Mouse (Mus musculus): Measurements from ENCODE around the gene Med12. TPM values are rescaled to one million over a fixed set of nuclear protein-coding genes. Genes with fewer than 3 reads are reported as not detected.

Gene Med12
- total and polyA plus RNA-seq, 3 experiments, result 20.9 to 68.0 TPM; not detected in 1

- H3K79me2 ChIP-seq (ENCODE audit: control insufficient read depth, insufficient read depth, low read length, poor library complexity), result no peaks in the 10 kb centered on the region
- no peak overlapping the region for H3K27ac ChIP-seq (ENCODE audit: control insufficient read depth, low read depth, low read length)
- H3K36me3 ChIP-seq (ENCODE audit: control insufficient read depth in 1 of 2, insufficient read depth in 2 of 2, low read length in 2 of 2), result no peaks in the 10 kb centered on the region
- H3K9ac ChIP-seq (ENCODE audit: control insufficient read depth, low read depth, low read length, poor library complexity, severe bottlenecking), result no peak overlapping the region
- DNase-seq (ENCODE audit: low read depth, low spot score), result no peak
- H3K4me3 ChIP-seq (ENCODE audit: control insufficient read depth in 1 of 2, insufficient read depth in 1 of 2, low read depth in 2 of 2, low read length in 2 of 2), result no peak overlapping the region
- H3K27me3 ChIP-seq (ENCODE audit: control insufficient read depth in 1 of 2, insufficient read depth in 2 of 2, low read length in 2 of 2), result no peaks in the 10 kb centered on the region
- H3K4me1 ChIP-seq (ENCODE audit: control insufficient read depth in 1 of 2, insufficient read depth in 2 of 2, low read length in 2 of 2), result no peaks in the 10 kb centered on the region
- H3K9me3 ChIP-seq (replicated peaks; ENCODE audit: insufficient read depth, low read length), result no peaks in the 10 kb centered on the region
- TF ChIP-seq ETS1 (IDR thresholded peaks at IDR 0.05; ENCODE audit: low read depth, low read length) (no peak), MAFK (IDR thresholded peaks at IDR 0.05; ENCODE audit: borderline replicate concordance, low read depth, low read length) (no peak), ZKSCAN1 (IDR thresholded peaks at IDR 0.05; ENCODE audit: low read depth, low read length) (no peak), ZNF384 (IDR thresholded peaks at IDR 0.05; ENCODE audit: low read depth, low read length) (no peak), GABPA (IDR thresholded peaks at IDR 0.05; ENCODE audit: low read depth, low read length) (no peak), CHD2 (IDR thresholded peaks at IDR 0.05; ENCODE audit: low read length) (no peak), E2F4 (IDR thresholded peaks at IDR 0.05; ENCODE audit: borderline replicate concordance, low read depth, low read length) (no peak), USF1 (IDR thresholded peaks at IDR 0.05; ENCODE audit: low read depth, low read length) (no peak), ZC3H11A (IDR thresholded peaks at IDR 0.05; ENCODE audit: low read depth, low read length) (no peak), KAT2A (conservative IDR thresholded peaks at IDR 0.05; ENCODE audit: low read depth, low read length) (no peak), GATA1 (IDR thresholded peaks at IDR 0.05; ENCODE audit: low read depth, low read length) (no peak), UBTF (IDR thresholded peaks at IDR 0.05; ENCODE audit: borderline replicate concordance, insufficient read depth, low read depth, low read length) (no peak)
These were observed 30.8 kb downstream of the Med12 start for GRCm38 (mm10) chrX:101304646-101305045.

- Histone ChIP-seq H3K36me3 (ENCODE audit: control insufficient read depth in 1 of 2, insufficient read depth in 2 of 2, low read length in 2 of 2) (no peaks in the 10 kb centered on the region), H3K27me3 (ENCODE audit: control insufficient read depth in 1 of 2, insufficient read depth in 2 of 2, low read length in 2 of 2) (no peaks in the 10 kb centered on the region), H3K9me3 (replicated peaks; ENCODE audit: insufficient read depth, low read length) (no peaks in the 10 kb centered on the region), H3K4me1 (ENCODE audit: control insufficient read depth in 1 of 2, insufficient read depth in 2 of 2, low read length in 2 of 2) (no peaks in the 10 kb centered on the region), H3K9ac (ENCODE audit: control insufficient read depth, low read depth, low read length, poor library complexity, severe bottlenecking) (no peak overlapping the region), H3K27ac (ENCODE audit: control insufficient read depth, low read depth, low read length) (no peak overlapping the region), H3K79me2 (ENCODE audit: control insufficient read depth, insufficient read depth, low read length, poor library complexity) (no peaks in the 10 kb centered on the region), H3K4me3 (ENCODE audit: control insufficient read depth in 1 of 2, insufficient read depth in 1 of 2, low read depth in 2 of 2, low read length in 2 of 2) (no peak overlapping the region)
- TF ChIP-seq TAL1 (IDR thresholded peaks at IDR 0.05; ENCODE audit: low read length) (no peak), TBP (IDR thresholded peaks at IDR 0.05; ENCODE audit: low read depth, low read length) (no peak), EP300 (IDR thresholded peaks at IDR 0.05; ENCODE audit: low read depth in 1 of 2, low read length in 2 of 2) (no peak), MAFK (IDR thresholded peaks at IDR 0.05; ENCODE audit: borderline replicate concordance, low read depth, low read length) (no peak), POLR2AphosphoS5 (IDR thresholded peaks at IDR 0.05; ENCODE audit: borderline replicate concordance, low read depth, low read length) (no peak), CTCF (IDR thresholded peaks at IDR 0.05 in 2 of 3, conservative IDR thresholded peaks at IDR 0.05 in 1 of 3; ENCODE audit: control insufficient read depth in 1 of 3, insufficient read depth in 1 of 3, low read depth in 2 of 3, low read length in 3 of 3, poor library complexity in 1 of 3, severe bottlenecking in 1 of 3) (no peak), MYC (IDR thresholded peaks at IDR 0.05; ENCODE audit: low read depth, low read length) (no peak), ZMIZ1 (IDR thresholded peaks at IDR 0.05; ENCODE audit: low read depth, low read length) (no peak), TCF12 (IDR thresholded peaks at IDR 0.05; ENCODE audit: low read depth, low read length) (no peak), SMC3 (IDR thresholded peaks at IDR 0.05; ENCODE audit: low read depth, low read length) (no peak), NRF1 (IDR thresholded peaks at IDR 0.05; ENCODE audit: insufficient read depth, low read depth, low read length, poor library complexity, severe bottlenecking) (no peak), USF2 (IDR thresholded peaks at IDR 0.05; ENCODE audit: borderline replicate concordance in 1 of 2, insufficient read depth in 1 of 2, low read depth in 1 of 2, low read length in 2 of 2) (no peak)
- no peak for DNase-seq (ENCODE audit: low read depth, low spot score)
These were observed 35.5 kb downstream of the Med12 start for GRCm38 (mm10) chrX:101309299-101309698.

Data from MEL (cell line).